Mouse (Mus musculus) lung, embryonic 16.5 days (tissue): Measurements from ENCODE around the gene St6galnac3. TPM values are rescaled to one million over a fixed set of nuclear protein-coding genes. Genes with fewer than 3 reads are reported as not detected.

ENCODE experiments used
- ATAC-seq: fragments of 200-750 bp; cut with Nextera tagmentation; 2 replicates; pipeline ENCODE4 v1.8.0; 2017; ENCODE audit warnings: low read depth, mild to moderate bottlenecking, moderate library complexity
- H3K27ac ChIP-seq: fragments of 300-500 bp; sonication (generic); 2 replicates; pipeline ENCODE4 v1.5.1; 2014; ENCODE audit warnings: mild to moderate bottlenecking, control low read depth, low read length
- H3K27me3 ChIP-seq: fragments of 300-500 bp; sonication (generic); 2 replicates; pipeline ENCODE4 v1.6.1; 2014; ENCODE audit warnings: low read depth, low read length, mixed read lengths; ENCODE audit not compliant: control insufficient read depth, insufficient read depth
- H3K36me3 ChIP-seq: fragments of 300-500 bp; sonication (generic); 2 replicates; pipeline ENCODE4 v1.6.1; 2014; ENCODE audit warnings: low read length; ENCODE audit not compliant: control insufficient read depth, insufficient read depth
- H3K4me1 ChIP-seq: fragments of 300-500 bp; sonication (generic); replicated peaks from 2 replicates; pipeline ENCODE4 v1.6.1; 2014; ENCODE audit warnings: low read length, mixed read lengths; ENCODE audit not compliant: control insufficient read depth, insufficient read depth
- H3K4me2 ChIP-seq: fragments of 300-500 bp; sonication (generic); 2 replicates; pipeline ENCODE4 v1.6.1; 2014; ENCODE audit warnings: low read depth, low read length, control low read depth
- H3K4me3 ChIP-seq: fragments of 300-500 bp; sonication (generic); 2 replicates; pipeline ENCODE4 v1.5.1; 2014; ENCODE audit warnings: mild to moderate bottlenecking, low read length, control low read depth
- H3K9ac ChIP-seq: fragments of 300-500 bp; sonication (generic); 2 replicates; pipeline ENCODE4 v1.6.1; 2014; ENCODE audit warnings: low read length, control low read depth
- H3K9me3 ChIP-seq: fragments of 300-500 bp; sonication (generic); 2 replicates; pipeline ENCODE4 v1.6.1; 2016; ENCODE audit warnings: low read length; ENCODE audit not compliant: control insufficient read depth
- WGBS: fragments of 180-500 bp; shearing (Covaris S2); extraction: QIAGEN DNeasy Blood & Tissue Kit; methylation state at CpG from one replicate; pipeline ENCODE4 v1.1.7; 2014; 5-methylcytosine and 5-hydroxymethylcytosine counted together
- polyA plus RNA-seq: library from polyadenylated mRNA; unstranded; fragments of >200 nt; fragmentation: Nextera tagmentation; extraction: Ambion mirVana; gene quantifications from 2 replicates; pipeline ENCODE4 v1.2.1, GENCODE M21; 2015

The St6galnac3 gene
- polyA plus RNA-seq, 1 experiment from 2014 or later = 28.4 TPM

- Histone ChIP-seq H3K27me3 (no peaks in the 10 kb centered on the region), H3K4me3 (no peak overlapping the region), H3K36me3 (no peaks in the 10 kb centered on the region), H3K4me1 (no peaks in the 10 kb centered on the region; the same call in 1 of the 2 replicates), H3K27ac (no peak overlapping the region), H3K4me2 (no peak overlapping the region), H3K9me3 (no peaks in the 10 kb centered on the region), H3K9ac (no peak overlapping the region)
- 82% methylated on average over 6 of the region's 6 CpGs for WGBS
- ATAC-seq = no peak
Measured at GRCm38 (mm10) chr3:153189685-153190467, 535.1 kb downstream of the St6galnac3 start.

- Histone ChIP-seq H3K9me3 (no peaks in the 10 kb centered on the region), H3K9ac (no peak overlapping the region), H3K36me3 (no peaks in the 10 kb centered on the region), H3K4me2 (no peak overlapping the region), H3K4me1 (no peaks in the 10 kb centered on the region; the same call in 1 of the 2 replicates), H3K27ac (no peak overlapping the region), H3K27me3 (no peaks in the 10 kb centered on the region), H3K4me3 (no peak overlapping the region)
- no peak for ATAC-seq
- 60% methylated on average over 2 of the region's 2 CpGs for WGBS
Measured at GRCm38 (mm10) chr3:153188224-153188623, 536.8 kb downstream of the St6galnac3 start.

GRCm38 (mm10) chr3:153185117-153185516 lies 539.9 kb downstream of the St6galnac3 start:
- Histone ChIP-seq H3K4me1 (no peaks in the 10 kb centered on the region; the same call in 1 of the 2 replicates), H3K27me3 (no peaks in the 10 kb centered on the region), H3K27ac (no peak overlapping the region), H3K36me3 (no peaks in the 10 kb centered on the region), H3K4me2 (no peak overlapping the region), H3K9me3 (no peaks in the 10 kb centered on the region), H3K4me3 (no peak overlapping the region), H3K9ac (no peak overlapping the region)
- no peak for ATAC-seq
- 50% methylated on average over 3 of the region's 3 CpGs for WGBS

GRCm38 (mm10) chr3:153181242-153181641 lies 543.7 kb downstream of the St6galnac3 start:
- Histone ChIP-seq H3K27ac (no peak overlapping the region), H3K36me3 (no peaks in the 10 kb centered on the region), H3K9me3 (no peaks in the 10 kb centered on the region), H3K9ac (no peak overlapping the region), H3K4me3 (no peak overlapping the region), H3K4me2 (no peak overlapping the region), H3K27me3 (no peaks in the 10 kb centered on the region), H3K4me1 (no peaks in the 10 kb centered on the region)
- no peak for ATAC-seq
- 49% methylated on average over 6 of the region's 6 CpGs for WGBS

- 80% methylated on average over 4 of the region's 4 CpGs for WGBS
- Histone ChIP-seq H3K4me3 (no peak overlapping the region), H3K4me2 (no peak overlapping the region), H3K4me1 (no peaks in the 10 kb centered on the region), H3K9ac (no peak overlapping the region), H3K27ac (no peak overlapping the region), H3K27me3 (no peaks in the 10 kb centered on the region), H3K9me3 (no peaks in the 10 kb centered on the region), H3K36me3 (no peaks in the 10 kb centered on the region)
- no peak for ATAC-seq
Measured at GRCm38 (mm10) chr3:153176749-153177148, 548.2 kb downstream of the St6galnac3 start.

- no peaks in the 10 kb centered on the region for H3K4me1 ChIP-seq
- no peaks in the 10 kb centered on the region for H3K9me3 ChIP-seq
- H3K9ac ChIP-seq = no peak overlapping the region
- H3K4me3 ChIP-seq = no peak overlapping the region
- WGBS = 44% methylated on average over 6 of the region's 6 CpGs
- no peak for ATAC-seq
- H3K4me2 ChIP-seq = no peak overlapping the region
- no peaks in the 10 kb centered on the region for H3K27me3 ChIP-seq
- no peak overlapping the region for H3K27ac ChIP-seq
- no peaks in the 10 kb centered on the region for H3K36me3 ChIP-seq
Measured at GRCm38 (mm10) chr3:153176325-153176724, 548.6 kb downstream of the St6galnac3 start.

GRCm38 (mm10) chr3:153174336-153175033 lies 550.5 kb downstream of the St6galnac3 start:
- 71% methylated on average over 11 of the region's 11 CpGs for WGBS
- H3K27ac ChIP-seq = peak overlapping the region; percentile 49

GRCm38 (mm10) chr3:153173567-153173966 lies 551.4 kb downstream of the St6galnac3 start:
- Histone ChIP-seq H3K4me1 (no peaks in the 10 kb centered on the region), H3K27ac (no peak overlapping the region), H3K27me3 (no peaks in the 10 kb centered on the region), H3K9ac (no peak overlapping the region), H3K4me3 (no peak overlapping the region), H3K36me3 (no peaks in the 10 kb centered on the region), H3K9me3 (no peaks in the 10 kb centered on the region), H3K4me2 (no peak overlapping the region)
- WGBS = 82% methylated on average over 2 of the region's 2 CpGs
- no peak for ATAC-seq

More at GRCm38 (mm10) chr3:153174336-153175033, 550.5 kb downstream of the St6galnac3 start:
- ATAC-seq = peak; percentile 71
- Histone ChIP-seq H3K4me2 (no peak overlapping the region), H3K27me3 (no peaks in the 10 kb centered on the region), H3K4me3 (no peak overlapping the region), H3K36me3 (no peaks in the 10 kb centered on the region), H3K4me1 (no peaks in the 10 kb centered on the region), H3K9me3 (no peaks in the 10 kb centered on the region), H3K9ac (no peak overlapping the region)

- ATAC-seq = no peak
- WGBS = 91% methylated on average over 4 of the region's 4 CpGs
- Histone ChIP-seq H3K4me1 (no peaks in the 10 kb centered on the region), H3K4me3 (no peak overlapping the region), H3K4me2 (no peak overlapping the region), H3K9me3 (no peaks in the 10 kb centered on the region), H3K27me3 (no peaks in the 10 kb centered on the region), H3K36me3 (no peaks in the 10 kb centered on the region), H3K9ac (no peak overlapping the region), H3K27ac (no peak overlapping the region)
Measured at GRCm38 (mm10) chr3:153170146-153170545, 554.8 kb downstream of the St6galnac3 start.
